Mouse (Mus musculus) c-Kit-positive CD71-negative TER-119-negative erythroid progenitor cells, embryonic 14.5 days (primary cell): ENCODE data around the gene Fli1.

Source experiments
- DNase-seq: peaks from one replicate; pipeline ENCODE4 v3.0.0-alpha.2; 2013; ENCODE audit warnings: low read depth

Gene Fli1

GRCm38 (mm10) chr9:32502256-32503010 lies 40.2 kb downstream of the Fli1 start:
- DNase-seq, result no peak

- DNase-seq, result no peak
Observed at GRCm38 (mm10) chr9:32500886-32501285, 41.8 kb downstream of the Fli1 start.

- no peak for DNase-seq
Observed at GRCm38 (mm10) chr9:32500063-32500462, 42.6 kb downstream of the Fli1 start.

GRCm38 (mm10) chr9:32499469-32499868 lies 43.2 kb downstream of the Fli1 start:
- DNase-seq, result no peak

- no peak for DNase-seq
Observed at GRCm38 (mm10) chr9:32495643-32495997, 47.0 kb downstream of the Fli1 start.

GRCm38 (mm10) chr9:32494891-32495642 lies 47.6 kb downstream of the Fli1 start:
- no peak for DNase-seq

GRCm38 (mm10) chr9:32493588-32494423 lies 48.9 kb downstream of the Fli1 start:
- no peak for DNase-seq

GRCm38 (mm10) chr9:32492753-32493152 lies 49.9 kb downstream of the Fli1 start:
- no peak for DNase-seq

- no peak for DNase-seq
Observed at GRCm38 (mm10) chr9:32491484-32491883, 51.2 kb downstream of the Fli1 start.

- no peak for DNase-seq
Observed at GRCm38 (mm10) chr9:32489794-32490358, 52.8 kb downstream of the Fli1 start.

- no peak for DNase-seq
Observed at GRCm38 (mm10) chr9:32489315-32489714, 53.3 kb downstream of the Fli1 start.

- no peak for DNase-seq
Observed at GRCm38 (mm10) chr9:32488627-32489026, 54.0 kb downstream of the Fli1 start.

- DNase-seq, result no peak
Observed at GRCm38 (mm10) chr9:32487823-32488222, 54.8 kb downstream of the Fli1 start.

GRCm38 (mm10) chr9:32487401-32487800 lies 55.3 kb downstream of the Fli1 start:
- no peak for DNase-seq

- no peak for DNase-seq
Observed at GRCm38 (mm10) chr9:32480418-32480817, 62.2 kb downstream of the Fli1 start.

- DNase-seq, result no peak
Observed at GRCm38 (mm10) chr9:32478799-32479198, 63.9 kb downstream of the Fli1 start.

- DNase-seq, result no peak
Observed at GRCm38 (mm10) chr9:32478087-32478486, 64.6 kb downstream of the Fli1 start.

GRCm38 (mm10) chr9:32476604-32477003 lies 66.1 kb downstream of the Fli1 start:
- DNase-seq, result no peak

- DNase-seq, result no peak
Observed at GRCm38 (mm10) chr9:32474621-32475390, 67.9 kb downstream of the Fli1 start.

- no peak for DNase-seq
Observed at GRCm38 (mm10) chr9:32472346-32472745, 70.3 kb downstream of the Fli1 start.

- DNase-seq, result no peak
Observed at GRCm38 (mm10) chr9:32469123-32469751, 73.4 kb downstream of the Fli1 start.
